Mouse (Mus musculus) G1E (cell line): ENCODE data around the gene BC049730.

ENCODE experiments used
- CTCF ChIP-seq: IDR thresholded peaks from 2 replicates; pipeline ENCODE4 v1.5.1; 2012; ENCODE audit warnings: low read depth, low read length, inconsistent platforms, mixed read lengths
- GATA1 ChIP-seq: IDR thresholded peaks from 2 replicates; pipeline ENCODE4 v1.6.1; 2012; ENCODE audit warnings: borderline replicate concordance, low read length, inconsistent platforms, mixed read lengths
- POLR2AphosphoS5 ChIP-seq: IDR thresholded peaks from 2 replicates; pipeline ENCODE4 v1.6.1; 2012; ENCODE audit warnings: low read depth, low read length, inconsistent platforms; ENCODE audit not compliant: insufficient replicate concordance
- TAL1 ChIP-seq: conservative IDR thresholded peaks from 2 replicates; pipeline ENCODE4 v1.6.1; 2012; ENCODE audit warnings: low read depth, low read length, inconsistent platforms, mixed read lengths

GRCm38 (mm10) chr7:24753476-24753875, 44.4 kb downstream of the BC049730 start:
- TF ChIP-seq CTCF (no peak), GATA1 (no peak), TAL1 (no peak), POLR2AphosphoS5 (no peak)
